Mouse (Mus musculus) CH12.LX (cell line): Measurements from ENCODE around the gene Zfpm1.

Source experiments
- E2F4 ChIP-seq: IDR thresholded peaks from 2 replicates; pipeline ENCODE4 v1.6.1; 2011; ENCODE audit warnings: low read depth, low read length, improper control_type of control experiment; ENCODE audit not compliant: insufficient replicate concordance
- ETS1 ChIP-seq: conservative IDR thresholded peaks from 2 replicates; pipeline ENCODE4 v1.6.1; 2012; ENCODE audit warnings: low read depth, mild to moderate bottlenecking, inconsistent platforms, low read length, improper control_type of control experiment, moderate library complexity
- POLR2A ChIP-seq: IDR thresholded peaks from 2 replicates; pipeline ENCODE4 v1.6.1; 2011; ENCODE audit warnings: low read depth, mild to moderate bottlenecking, improper control_type of control experiment, low read length
- SIN3A ChIP-seq: IDR thresholded peaks from 2 replicates; pipeline ENCODE4 v1.6.1; 2012; ENCODE audit warnings: low read length, improper control_type of control experiment, inconsistent platforms
- UBTF ChIP-seq: IDR thresholded peaks from 2 replicates; pipeline ENCODE4 v1.6.1; 2012; ENCODE audit warnings: low read depth, mild to moderate bottlenecking, inconsistent platforms, low read length, improper control_type of control experiment, moderate library complexity

DNA sequence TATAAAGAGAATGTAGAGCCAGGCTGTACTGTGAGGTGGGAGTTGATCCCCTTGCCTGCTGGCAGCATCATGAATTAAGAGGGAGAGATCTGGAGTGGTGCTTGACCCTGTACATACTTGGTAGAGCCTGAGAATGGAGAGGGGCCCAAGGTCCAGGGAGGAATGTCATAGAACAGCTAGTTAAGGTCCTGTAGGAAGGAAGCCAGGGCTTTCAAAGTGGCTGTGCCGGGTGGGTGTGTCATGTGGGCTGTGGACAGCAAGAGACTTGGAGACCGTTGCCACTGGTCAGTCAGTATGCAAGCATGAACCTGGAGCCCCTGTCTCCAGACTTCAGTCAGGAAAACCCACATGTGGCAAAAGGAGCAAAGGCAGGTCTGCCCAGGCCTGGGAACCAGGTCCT, 43.3 kb downstream of the Zfpm1 start:
- no peak for TF ChIP-seq UBTF
- no peak for TF ChIP-seq ETS1
- no peak for TF ChIP-seq POLR2A
- TF ChIP-seq SIN3A: no peak
- no peak for TF ChIP-seq E2F4
